Mouse (Mus musculus) frontal cortex, postnatal 25 days (tissue): Measurements from ENCODE around the gene Gas6.
A peak's percentile ranks its signal among the peaks of the same experiment; 100 is the strongest.

Experiments
- DNase-seq, 2 experiments: peaks; one replicate each; pipeline ENCODE4 v3.0.0; 2022; ENCODE audit warnings: low spot score in 2 of 2

The Gas6 gene

GRCm38 (mm10) chr8:13461843-13462242, 32.4 kb downstream of the Gas6 start:
- DNase-seq: peak; percentile 71 to 77

DNA sequence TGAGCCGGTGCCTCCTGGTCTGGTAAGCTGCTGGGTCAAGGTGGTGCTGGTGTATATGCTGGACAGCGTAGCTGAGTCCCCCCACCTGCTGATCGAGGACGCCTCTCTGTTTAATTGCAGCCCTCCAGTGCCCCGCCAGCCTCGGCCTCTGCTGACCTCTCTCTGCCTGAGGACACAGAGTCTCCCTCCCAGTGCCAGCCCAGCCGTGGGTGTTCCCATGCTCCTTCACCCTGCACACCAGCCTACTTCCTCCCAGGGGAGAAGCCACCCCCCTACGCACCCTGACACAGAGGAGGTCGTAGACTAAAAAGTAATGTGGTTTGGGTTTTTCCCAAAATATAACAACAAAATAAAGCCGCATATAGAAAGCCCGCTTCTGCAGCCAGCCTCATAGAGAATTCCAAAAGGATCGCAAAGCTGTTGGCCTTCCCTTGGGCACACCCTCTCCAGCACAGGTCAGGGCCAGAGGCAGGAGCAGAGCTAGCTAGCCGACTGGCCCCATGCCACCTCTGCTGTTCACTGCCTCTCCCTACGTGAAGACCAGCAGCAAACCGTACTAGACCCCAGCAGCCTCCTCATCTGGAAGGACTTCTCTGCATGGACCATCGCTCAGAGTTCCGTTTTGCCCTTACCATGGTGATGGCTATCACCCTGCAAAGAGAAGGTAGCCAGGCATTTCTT, 33.1 kb downstream of the Gas6 start:
- no peak for DNase-seq

DNA sequence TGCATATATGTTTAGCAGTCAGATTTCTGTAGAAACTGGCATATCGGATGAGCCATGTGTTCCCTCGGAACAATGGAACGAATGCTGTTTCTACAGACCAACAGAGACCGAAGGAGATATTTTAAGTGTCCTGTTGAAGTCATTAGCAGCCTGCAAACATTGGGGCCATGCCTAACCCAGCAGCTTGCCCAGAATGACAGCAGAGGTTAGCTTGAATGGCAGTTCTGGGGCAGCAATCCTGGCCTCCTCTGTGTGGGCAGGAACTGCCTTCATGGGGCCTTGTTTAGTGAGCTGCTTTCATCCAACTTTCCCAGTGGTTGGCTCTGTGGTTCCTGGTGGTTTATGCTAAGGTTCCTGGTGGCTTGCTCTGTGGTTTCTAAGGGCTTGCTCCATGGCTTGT, 34.9 kb downstream of the Gas6 start:
- no peak for DNase-seq

DNA sequence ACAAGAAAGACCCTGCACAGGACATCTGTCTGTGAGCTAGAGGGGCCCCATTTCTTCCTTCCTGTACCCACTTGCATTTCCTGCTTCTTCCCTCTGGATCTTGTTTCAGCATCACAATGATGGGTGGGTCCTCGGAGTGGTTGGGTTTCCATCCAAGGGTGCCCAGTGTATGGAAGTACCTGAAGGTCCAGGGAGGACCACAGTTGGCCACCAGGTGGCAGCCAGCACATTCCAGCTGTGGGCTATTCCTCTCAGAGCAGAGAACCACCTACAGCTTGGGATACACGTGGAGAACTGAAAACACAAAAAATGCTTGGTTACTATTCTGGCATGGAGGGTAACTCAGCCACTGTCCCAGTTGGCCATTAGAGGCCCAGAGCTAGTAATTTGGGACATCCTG, 39.0 kb downstream of the Gas6 start:
- peak; percentile 32 to 45 for DNase-seq

- no peak for DNase-seq
Measured at GRCm38 (mm10) chr8:13454341-13455113, 39.8 kb downstream of the Gas6 start.

DNA sequence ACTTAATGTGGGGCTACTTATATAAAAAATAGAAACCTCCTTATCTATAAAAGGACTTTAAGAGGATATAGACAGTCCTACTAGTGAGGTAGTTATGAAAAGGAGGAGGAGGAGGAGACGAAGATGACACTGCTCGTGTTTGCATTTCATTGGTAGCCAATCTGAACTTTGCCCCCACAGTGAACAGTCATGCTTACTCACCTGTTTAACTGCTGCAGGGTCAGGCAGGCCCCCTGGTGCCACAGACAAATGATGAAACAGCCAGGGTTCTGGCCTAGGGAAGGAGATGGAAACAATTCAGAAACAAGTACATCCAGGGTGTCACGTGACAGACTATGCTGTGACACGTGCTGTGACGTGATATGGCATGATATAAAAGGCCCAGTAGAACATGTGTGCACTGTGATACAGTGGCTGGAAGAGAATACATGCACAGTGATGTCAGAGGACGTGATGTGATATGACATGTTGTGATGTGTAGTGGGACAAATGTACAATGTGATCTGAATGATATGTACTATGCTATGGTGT, 42.5 kb downstream of the Gas6 start:
- DNase-seq: no peak

DNA sequence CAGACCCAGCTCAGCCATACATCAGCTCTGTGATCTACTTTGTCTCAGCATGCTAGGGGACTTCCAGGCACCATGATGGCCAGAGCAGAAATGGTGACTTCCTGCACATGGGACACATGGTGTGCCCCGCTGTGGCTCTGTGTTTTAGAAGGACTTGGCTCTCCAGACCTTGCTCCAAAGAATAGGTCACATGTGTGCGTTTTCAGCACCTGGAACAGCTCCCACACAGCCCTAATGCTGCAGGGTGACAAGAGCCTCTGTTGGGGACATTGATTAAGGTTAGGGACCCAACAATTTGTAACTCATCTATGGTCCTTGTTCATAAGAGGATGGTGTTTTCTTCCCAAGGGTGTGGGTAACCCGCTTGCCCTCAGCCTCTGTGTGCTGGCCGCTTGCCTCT, 46.1 kb downstream of the Gas6 start:
- DNase-seq: no peak

- DNase-seq: no peak
Measured at GRCm38 (mm10) chr8:13446456-13446855, 47.8 kb downstream of the Gas6 start.

GRCm38 (mm10) chr8:13442152-13442551, 52.1 kb downstream of the Gas6 start:
- DNase-seq: no peak

- no peak for DNase-seq
Measured at GRCm38 (mm10) chr8:13437531-13437930, 56.8 kb downstream of the Gas6 start.

- no peak for DNase-seq
Measured at GRCm38 (mm10) chr8:13436052-13436451, 58.2 kb downstream of the Gas6 start.

DNA sequence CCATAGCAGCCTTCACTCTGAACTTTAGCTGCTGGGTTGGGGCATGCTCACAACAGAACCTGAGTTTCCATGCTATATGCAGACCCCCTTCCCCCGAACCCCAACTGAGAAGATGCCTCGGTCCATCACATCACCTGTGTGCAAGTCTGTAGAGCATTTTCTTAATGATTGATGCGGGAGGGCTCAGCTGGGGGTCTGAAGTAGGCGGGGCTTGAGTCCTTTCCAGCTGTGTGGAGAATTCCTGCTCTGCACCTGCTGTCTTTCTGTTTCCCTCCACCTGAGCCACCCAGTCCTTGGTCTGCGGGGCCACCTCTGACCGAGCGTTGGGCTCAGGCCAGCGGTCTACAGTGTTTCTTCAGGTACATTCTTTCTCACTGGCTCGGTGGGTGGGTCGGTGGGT, 59.4 kb downstream of the Gas6 start, which contains the start of gene Tmem255b:
Gene Tmem255b (plus strand): TSS at position 301 of the 400 bp plus-strand sequence.
- DNase-seq: no peak

DNA sequence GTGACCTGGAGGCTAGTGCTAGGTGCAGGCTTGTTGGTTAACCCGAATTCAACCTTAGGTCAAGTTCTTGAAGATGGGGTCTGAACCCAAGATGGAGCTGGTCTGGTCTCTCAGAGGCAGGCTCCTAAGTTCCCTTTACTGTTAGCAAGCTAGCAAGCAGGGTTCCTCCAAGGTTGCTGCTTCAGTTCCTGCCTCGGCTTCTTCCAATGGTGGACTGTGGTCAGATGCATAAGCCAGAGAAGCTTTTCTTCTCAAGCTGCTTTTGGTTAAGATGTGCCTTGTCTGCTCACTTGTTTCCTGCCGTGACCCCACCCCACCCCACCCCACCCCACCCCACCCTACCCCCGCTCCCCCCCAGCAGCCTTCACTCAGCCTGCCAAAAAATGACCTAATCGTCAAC, 61.2 kb downstream of the Gas6 start:
- no peak for DNase-seq

DNA sequence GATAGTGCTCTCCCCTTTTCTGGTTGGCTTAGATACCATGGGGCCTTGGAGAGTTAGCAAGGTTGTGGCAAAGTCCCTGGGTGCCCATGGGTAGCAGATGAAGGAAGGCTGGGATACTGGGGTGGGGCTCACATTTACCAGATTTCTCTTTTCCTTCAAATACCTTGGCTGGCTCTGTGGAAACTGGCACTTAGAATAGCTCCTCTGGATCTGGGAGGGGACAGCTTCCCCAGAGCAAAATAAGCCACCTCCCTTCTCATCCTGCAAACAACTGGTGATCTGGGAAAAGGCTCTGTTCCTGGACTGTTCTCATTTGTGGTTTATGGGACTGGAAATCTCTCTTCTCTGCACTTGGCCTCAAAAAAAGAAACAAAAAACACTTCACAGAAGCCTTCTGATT, 63.4 kb downstream of the Gas6 start:
- no peak for DNase-seq

GRCm38 (mm10) chr8:13430412-13430811, 63.9 kb downstream of the Gas6 start:
- DNase-seq: no peak

DNA sequence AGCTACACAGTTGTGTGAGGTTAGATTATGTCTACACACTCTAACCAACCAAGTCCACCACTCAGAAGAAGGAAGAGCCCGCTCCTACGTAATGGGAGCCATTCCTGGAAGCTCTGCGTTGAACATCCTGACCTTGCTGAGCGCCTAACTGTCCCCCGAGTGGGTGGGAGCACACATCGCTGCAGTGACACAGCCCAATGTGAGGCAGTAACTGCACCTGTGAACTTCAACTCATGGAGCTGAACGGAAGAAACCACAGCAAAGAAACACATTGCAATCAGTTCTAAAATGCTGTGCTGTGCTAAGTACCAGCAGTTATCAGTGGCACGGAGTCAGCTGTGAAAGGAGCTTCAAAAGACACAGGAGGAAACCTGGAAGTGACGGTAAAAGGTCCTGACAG, 66.1 kb downstream of the Gas6 start:
- no peak for DNase-seq

- no peak for DNase-seq
Measured at GRCm38 (mm10) chr8:13427351-13427750, 66.9 kb downstream of the Gas6 start.

DNA sequence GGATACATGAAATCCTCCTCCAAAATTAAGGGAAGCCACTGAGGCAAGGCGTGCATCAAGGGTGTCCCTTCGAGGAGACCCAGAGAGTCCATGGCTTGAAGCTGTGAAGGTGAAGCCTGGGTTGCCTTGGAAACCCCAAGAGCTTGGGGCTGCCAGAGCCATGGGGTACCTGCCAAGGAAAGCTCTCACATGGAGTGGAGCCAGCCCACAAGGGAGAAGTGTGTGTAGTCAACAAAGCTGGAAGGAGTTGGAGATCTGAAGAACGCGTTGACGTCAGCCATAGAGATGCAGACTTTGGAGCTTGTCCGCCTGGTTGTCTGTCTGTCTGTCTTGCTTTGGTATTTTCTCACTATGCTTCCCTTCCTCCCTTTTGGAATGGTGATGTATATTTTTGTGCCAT, 73.3 kb downstream of the Gas6 start:
- DNase-seq: no peak

DNA sequence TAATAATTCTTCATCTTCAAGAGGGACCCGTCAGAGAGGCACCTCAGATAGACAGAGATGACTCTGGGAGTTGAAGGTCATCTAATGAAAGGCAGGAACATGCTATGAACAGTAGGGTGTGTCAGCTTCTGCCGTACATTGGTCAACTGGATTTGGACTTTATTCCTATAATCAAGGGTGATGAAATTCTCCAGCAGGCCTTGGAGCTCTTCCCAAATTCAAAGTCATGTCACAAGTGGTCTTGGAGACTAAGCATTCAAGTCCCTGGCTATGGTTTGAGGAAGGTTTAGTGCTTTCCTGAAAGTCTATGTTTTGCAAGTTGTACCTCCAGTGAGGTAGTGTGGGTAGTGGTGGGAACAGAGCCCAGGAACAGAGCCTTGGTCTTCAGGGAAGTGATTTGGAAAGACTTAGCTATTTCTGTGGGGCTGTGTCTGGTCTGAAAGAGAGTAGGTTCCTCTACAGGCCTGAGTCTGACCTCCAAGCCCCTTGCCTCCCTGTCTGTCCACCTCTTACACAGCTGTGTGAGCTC, 75.1 kb downstream of the Gas6 start:
- DNase-seq: no peak

DNA sequence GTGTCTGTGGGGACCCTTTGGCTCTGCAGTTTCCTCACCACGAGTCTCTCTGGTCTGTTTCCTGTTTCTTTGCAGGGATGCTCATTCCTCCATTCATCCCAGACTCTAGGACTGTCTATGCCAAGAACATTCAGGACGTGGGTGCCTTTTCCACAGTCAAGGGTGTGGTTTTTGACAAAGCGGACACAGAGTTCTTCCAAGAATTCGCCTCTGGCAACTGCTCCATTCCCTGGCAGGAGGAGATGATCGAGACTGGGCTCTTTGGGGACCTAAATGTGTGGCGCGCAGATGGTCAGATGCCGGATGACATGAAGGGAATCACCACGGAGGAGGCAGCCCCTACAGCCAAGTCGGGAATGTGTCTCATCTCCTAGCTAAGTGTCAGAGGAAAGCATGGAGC, 78.4 kb downstream of the Gas6 start:
- no peak for DNase-seq
